Mouse (Mus musculus): ENCODE data around the gene Eno3. TPM values are rescaled to one million over a fixed set of nuclear protein-coding genes. Genes with fewer than 3 reads are reported as not detected.

The Eno3 gene
- total and polyA plus RNA-seq, 2 experiments from 2014 or later, result 1,204 to 1,376 TPM

DNA sequence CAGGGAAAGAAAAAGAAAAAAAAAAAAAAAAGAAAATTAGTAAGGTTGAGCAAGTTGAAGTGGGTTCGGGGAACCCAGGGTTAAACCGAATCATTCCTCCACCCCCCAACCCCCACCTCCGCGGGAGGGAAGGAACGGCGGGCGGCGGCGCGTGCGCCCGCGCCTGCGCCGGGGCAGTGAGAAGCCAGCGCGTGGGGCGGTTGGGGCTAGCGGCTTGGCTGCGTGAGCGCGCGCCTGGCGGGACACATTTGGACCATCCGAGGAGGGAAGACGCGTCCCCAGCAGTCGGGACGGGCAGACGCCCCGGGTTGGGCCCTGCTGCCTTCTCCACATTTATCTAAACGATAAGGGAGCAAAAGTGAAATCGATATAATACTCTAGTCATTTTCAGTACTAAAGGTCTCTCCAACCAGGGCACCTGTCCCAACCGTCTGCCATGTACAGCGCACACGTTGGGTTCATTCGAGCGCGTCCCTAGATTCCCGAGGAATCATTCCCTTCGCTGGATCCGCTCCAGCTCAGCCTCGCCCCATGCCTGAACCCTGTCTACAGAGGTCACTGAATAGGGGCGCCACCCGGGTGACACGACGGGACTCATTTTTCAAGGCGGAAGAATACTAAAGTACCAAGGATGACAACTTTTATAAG is 2.0 kb upstream of the Eno3 start:
- WGBS, result 0% methylated on average over 48 of the region's 48 CpGs
- H3K9me3 ChIP-seq (replicated peaks; ENCODE audit: control insufficient read depth, low read length), result no peaks in the 10 kb centered on the region
- H3K4me2 ChIP-seq (ENCODE audit: low read depth, low read length), result peak overlapping the region; percentile 75
- peaks cover 37% of the 10 kb centered on the region for H3K36me3 ChIP-seq (replicated peaks; ENCODE audit: control insufficient read depth, insufficient read depth, low read length)
- H3K9ac ChIP-seq (replicated peaks; ENCODE audit: low read depth, low read length), result peak overlapping the region; percentile 99
- ATAC-seq (ENCODE audit: insufficient read depth, low read depth) (peak; percentile 58), DNase-seq (ENCODE audit: low spot score) (peak; percentile 80)
- H3K4me1 ChIP-seq (ENCODE audit: control insufficient read depth, insufficient read depth), result peaks cover 36% of the 10 kb centered on the region
- no peak; the same call in 1 of the 2 replicates for TF ChIP-seq EP300 (IDR thresholded peaks at IDR 0.05; ENCODE audit: low read depth)
- no peak for TF ChIP-seq CTCF (IDR thresholded peaks at IDR 0.05; ENCODE audit: low read depth)
- H3K27ac ChIP-seq (ENCODE audit: low read depth), result peak overlapping the region; percentile 100
- no peaks in the 10 kb centered on the region for H3K27me3 ChIP-seq (ENCODE audit: control insufficient read depth, insufficient read depth, low read length)
- H3K4me3 ChIP-seq (ENCODE audit: low read depth, low read length), result peak overlapping the region; percentile 96

DNA sequence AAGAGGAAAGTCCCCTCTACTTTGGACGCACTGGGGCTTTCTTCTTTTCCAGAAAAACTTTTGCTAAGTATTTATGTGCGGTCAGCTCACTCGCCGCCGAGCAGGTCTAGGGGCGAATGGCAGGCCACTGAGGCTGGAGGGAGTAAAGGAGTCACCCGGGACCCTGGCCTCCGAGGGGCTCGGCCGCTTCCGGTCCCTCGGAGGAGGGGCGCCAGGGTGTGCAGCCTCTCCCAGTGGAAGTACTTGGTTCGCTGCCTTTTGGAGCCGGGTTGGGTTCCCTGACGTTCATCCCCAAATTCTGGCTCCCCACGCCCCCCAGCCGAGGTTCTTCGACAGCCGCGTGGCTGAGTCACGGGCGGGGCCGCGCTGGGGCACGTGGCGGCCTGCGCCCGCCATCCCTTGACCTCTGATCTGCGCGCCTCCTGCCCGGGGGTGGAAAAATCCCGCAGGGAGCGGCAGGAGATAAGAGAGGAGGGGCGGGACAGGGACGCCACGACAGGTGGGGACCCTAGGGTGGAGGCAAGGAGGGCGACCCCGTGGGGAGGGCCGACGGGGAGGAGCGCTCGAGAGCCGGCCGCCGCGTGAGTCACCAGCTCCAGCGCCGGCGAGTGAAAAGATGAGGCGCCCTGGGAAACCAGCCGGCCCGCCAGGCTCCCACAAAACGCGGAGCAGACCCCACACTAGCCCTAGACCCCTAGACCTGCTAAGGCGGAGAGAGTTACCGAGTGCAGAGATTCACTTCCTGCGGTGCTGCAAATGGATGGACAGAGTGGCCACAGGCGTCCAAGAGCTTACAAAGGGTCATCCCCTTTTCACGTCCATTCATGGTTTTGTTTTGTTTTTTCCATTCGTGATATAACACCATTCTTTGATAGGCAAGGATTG is 1.2 kb upstream of the Eno3 start:
- peak overlapping the region; percentile 96 for H3K4me3 ChIP-seq (ENCODE audit: low read depth, low read length)
- peak overlapping the region; percentile 99 for H3K9ac ChIP-seq (replicated peaks; ENCODE audit: low read depth, low read length)
- H3K9me3 ChIP-seq (replicated peaks; ENCODE audit: control insufficient read depth, low read length), result no peaks in the 10 kb centered on the region
- peaks cover 41% of the 10 kb centered on the region for H3K4me1 ChIP-seq (ENCODE audit: control insufficient read depth, insufficient read depth)
- no peaks in the 10 kb centered on the region for H3K27me3 ChIP-seq (ENCODE audit: control insufficient read depth, insufficient read depth, low read length)
- H3K4me2 ChIP-seq (ENCODE audit: low read depth, low read length), result peak overlapping the region; percentile 75
- peak overlapping the region; percentile 100 for H3K27ac ChIP-seq (ENCODE audit: low read depth)
- ATAC-seq (ENCODE audit: insufficient read depth, low read depth), result no peak
- H3K36me3 ChIP-seq (replicated peaks; ENCODE audit: control insufficient read depth, insufficient read depth, low read length), result peaks cover 36% of the 10 kb centered on the region
- DNase-seq (ENCODE audit: low spot score), result no peak
- under 1% methylated on average over 61 of the region's 61 CpGs for WGBS
- no peak for TF ChIP-seq CTCF (IDR thresholded peaks at IDR 0.05; ENCODE audit: low read depth)
- peak; percentile 39; the same call in 1 of the 2 replicates for TF ChIP-seq EP300 (IDR thresholded peaks at IDR 0.05; ENCODE audit: low read depth)

DNA sequence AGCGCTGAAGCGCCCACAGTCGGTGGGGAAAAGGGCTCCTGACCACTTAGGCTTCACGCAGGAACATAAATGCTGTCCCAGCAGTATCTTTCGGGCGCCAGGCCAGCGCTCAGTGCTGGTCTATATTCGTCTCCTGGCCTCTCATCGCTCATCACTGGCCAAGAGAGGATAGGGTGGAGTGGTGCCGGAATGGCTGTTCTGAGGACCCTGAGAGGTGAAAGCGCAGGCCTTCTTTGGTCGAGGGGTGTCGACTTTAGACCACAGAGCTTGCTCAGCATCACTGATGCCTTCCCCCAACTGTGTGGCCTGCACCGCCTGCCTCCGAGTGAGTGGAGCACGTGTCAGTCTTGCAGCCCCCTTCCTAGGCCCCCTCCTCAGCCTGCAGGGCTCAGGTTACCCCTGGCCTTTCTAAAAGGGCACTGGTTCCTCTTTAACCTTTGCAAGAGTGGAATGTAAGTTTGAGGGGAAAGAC is 510 bp upstream of the Eno3 start:
- ATAC-seq (ENCODE audit: insufficient read depth, low read depth) (peak; percentile 70), DNase-seq (ENCODE audit: low spot score) (peak; percentile 83)
- Histone ChIP-seq H3K4me3 (ENCODE audit: low read depth, low read length) (peak overlapping the region; percentile 96), H3K9ac (replicated peaks; ENCODE audit: low read depth, low read length) (peak overlapping the region; percentile 99; the same call in 1 of the 2 replicates), H3K27me3 (ENCODE audit: control insufficient read depth, insufficient read depth, low read length) (no peaks in the 10 kb centered on the region), H3K36me3 (replicated peaks; ENCODE audit: control insufficient read depth, insufficient read depth, low read length) (peaks cover 35% of the 10 kb centered on the region), H3K4me2 (ENCODE audit: low read depth, low read length) (peak overlapping the region; percentile 75), H3K9me3 (replicated peaks; ENCODE audit: control insufficient read depth, low read length) (no peaks in the 10 kb centered on the region), H3K27ac (ENCODE audit: low read depth) (peak overlapping the region; percentile 100), H3K4me1 (ENCODE audit: control insufficient read depth, insufficient read depth) (peaks cover 47% of the 10 kb centered on the region)
- TF ChIP-seq CTCF (IDR thresholded peaks at IDR 0.05; ENCODE audit: low read depth) (peak; percentile 1; the same call in 1 of the 2 replicates), EP300 (IDR thresholded peaks at IDR 0.05; ENCODE audit: low read depth) (0 out of 2 replicates have a peak, but pooled peaks have one; percentile 57)
- 8% methylated on average over 16 of the region's 16 CpGs for WGBS

DNA sequence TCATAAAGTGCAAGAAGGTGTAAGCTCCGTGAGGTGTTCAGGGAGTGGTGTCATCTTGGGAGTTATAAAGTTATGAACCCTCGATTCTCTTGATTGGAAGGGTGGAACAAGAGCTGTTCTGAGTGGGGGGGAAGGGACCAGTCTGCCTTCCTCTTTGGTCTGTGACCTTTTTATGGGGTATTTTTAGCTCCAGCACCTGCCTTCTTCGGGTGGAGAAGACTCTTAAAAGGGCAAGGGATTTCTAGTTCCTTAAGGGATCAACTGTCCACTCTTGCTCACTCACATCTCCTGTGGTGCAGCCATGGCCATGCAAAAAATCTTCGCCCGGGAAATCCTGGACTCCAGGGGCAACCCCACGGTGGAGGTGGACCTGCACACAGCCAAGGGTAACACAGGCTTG is 571 bp downstream of the Eno3 start:
- H3K27me3 ChIP-seq (ENCODE audit: control insufficient read depth, insufficient read depth, low read length), result no peaks in the 10 kb centered on the region
- peak overlapping the region; percentile 100 for H3K27ac ChIP-seq (ENCODE audit: low read depth)
- TF ChIP-seq CTCF (IDR thresholded peaks at IDR 0.05; ENCODE audit: low read depth) (no peak), EP300 (IDR thresholded peaks at IDR 0.05; ENCODE audit: low read depth) (no peak)
- peak overlapping the region; percentile 75 for H3K4me2 ChIP-seq (ENCODE audit: low read depth, low read length)
- no peak for DNase-seq (ENCODE audit: low spot score)
- no peak for ATAC-seq (ENCODE audit: insufficient read depth, low read depth)
- H3K4me3 ChIP-seq (ENCODE audit: low read depth, low read length), result peak overlapping the region; percentile 96
- H3K4me1 ChIP-seq (ENCODE audit: control insufficient read depth, insufficient read depth), result peaks cover 47% of the 10 kb centered on the region
- peak overlapping the region; percentile 99 for H3K9ac ChIP-seq (replicated peaks; ENCODE audit: low read depth, low read length)
- no peaks in the 10 kb centered on the region for H3K9me3 ChIP-seq (replicated peaks; ENCODE audit: control insufficient read depth, low read length)
- WGBS, result 32% methylated on average over 6 of the region's 6 CpGs
- peaks cover 35% of the 10 kb centered on the region for H3K36me3 ChIP-seq (replicated peaks; ENCODE audit: control insufficient read depth, insufficient read depth, low read length)

DNA sequence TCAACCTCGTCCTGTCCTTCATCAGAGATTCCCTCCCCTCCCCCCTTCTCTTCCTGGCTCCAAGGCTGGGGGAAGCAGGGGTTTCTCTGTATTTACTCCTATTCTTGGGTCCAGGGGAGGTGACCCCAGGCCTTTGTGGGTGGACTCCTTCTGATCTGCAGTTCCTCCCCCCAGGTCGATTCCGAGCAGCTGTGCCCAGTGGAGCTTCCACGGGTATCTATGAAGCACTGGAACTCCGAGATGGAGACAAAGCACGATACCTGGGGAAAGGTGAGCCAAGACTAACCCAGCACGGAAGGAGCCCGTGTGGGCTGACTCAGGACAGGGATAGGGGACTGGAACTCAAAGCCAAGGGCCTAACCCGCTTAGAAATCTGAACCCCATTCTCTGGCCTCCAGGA is 989 bp downstream of the Eno3 start:
- Histone ChIP-seq H3K27me3 (ENCODE audit: control insufficient read depth, insufficient read depth, low read length) (no peaks in the 10 kb centered on the region), H3K9me3 (replicated peaks; ENCODE audit: control insufficient read depth, low read length) (no peaks in the 10 kb centered on the region), H3K9ac (replicated peaks; ENCODE audit: low read depth, low read length) (peak overlapping the region; percentile 99), H3K4me1 (ENCODE audit: control insufficient read depth, insufficient read depth) (peaks cover 43% of the 10 kb centered on the region), H3K27ac (ENCODE audit: low read depth) (peak overlapping the region; percentile 100), H3K4me2 (ENCODE audit: low read depth, low read length) (peak overlapping the region; percentile 75), H3K4me3 (ENCODE audit: low read depth, low read length) (peak overlapping the region; percentile 96), H3K36me3 (replicated peaks; ENCODE audit: control insufficient read depth, insufficient read depth, low read length) (peaks cover 35% of the 10 kb centered on the region)
- 41% methylated on average over 9 of the region's 9 CpGs for WGBS
- DNase-seq (ENCODE audit: low spot score) (no peak), ATAC-seq (ENCODE audit: insufficient read depth, low read depth) (no peak)
- TF ChIP-seq CTCF (IDR thresholded peaks at IDR 0.05; ENCODE audit: low read depth), result no peak
- no peak for TF ChIP-seq EP300 (IDR thresholded peaks at IDR 0.05; ENCODE audit: low read depth)
